Mouse (Mus musculus) cerebral cortex, adult 2 months (tissue): Measurements from ENCODE around the gene Bpifb2.

Experiments
- WGBS: fragments of 180-500 bp; shearing (Covaris S2); methylation state at CpG from one replicate; pipeline ENCODE4 v1.1.7; 2018; 5-methylcytosine and 5-hydroxymethylcytosine counted together

The Bpifb2 gene

DNA sequence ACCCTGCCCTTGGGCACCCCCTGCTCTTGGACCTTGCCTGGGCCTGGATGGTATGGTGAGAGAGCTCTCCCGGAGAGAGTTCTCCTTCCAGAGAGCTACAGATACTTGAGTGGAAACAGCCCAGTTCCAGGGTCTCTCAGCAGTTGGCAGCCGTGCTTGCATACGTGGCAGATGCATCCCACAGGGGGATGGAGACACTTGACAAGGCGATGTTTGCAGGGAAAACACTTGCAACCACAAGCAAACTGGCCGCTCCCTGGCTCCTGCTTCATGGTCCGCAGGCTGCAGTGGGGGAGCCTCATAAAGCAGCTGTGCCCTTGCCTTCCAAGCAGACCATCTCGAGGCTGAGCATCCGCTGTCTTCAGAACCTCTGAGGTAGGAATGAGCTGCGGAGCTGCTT is at the start of gene Bpifb2:
TSS of gene Bpifb2 (plus strand) at position 301 of the 400 bp plus-strand sequence.
- WGBS, result 86% methylated on average over 9 of the region's 9 CpGs

DNA sequence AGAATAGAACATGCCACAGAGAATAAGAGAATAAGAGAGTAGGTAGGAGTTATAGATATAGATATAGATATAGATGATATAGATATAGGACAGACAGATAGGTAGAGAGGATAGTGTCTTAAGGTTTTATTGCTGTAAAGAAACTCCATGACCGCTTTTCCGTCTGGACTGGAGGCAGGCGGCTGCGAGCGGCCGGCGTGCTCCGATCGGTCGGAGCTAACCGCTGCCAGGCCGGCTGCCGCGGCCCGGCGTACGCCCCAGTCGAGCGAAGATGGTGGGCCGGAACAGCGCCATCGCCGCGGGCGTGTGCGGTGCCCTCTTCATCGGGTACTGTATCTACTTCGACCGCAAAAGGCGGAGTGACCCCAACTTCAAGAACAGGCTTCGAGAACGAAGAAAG is 48.9 kb upstream of the Bpifb2 start:
- WGBS, result 73% methylated on average over 32 of the region's 32 CpGs

DNA sequence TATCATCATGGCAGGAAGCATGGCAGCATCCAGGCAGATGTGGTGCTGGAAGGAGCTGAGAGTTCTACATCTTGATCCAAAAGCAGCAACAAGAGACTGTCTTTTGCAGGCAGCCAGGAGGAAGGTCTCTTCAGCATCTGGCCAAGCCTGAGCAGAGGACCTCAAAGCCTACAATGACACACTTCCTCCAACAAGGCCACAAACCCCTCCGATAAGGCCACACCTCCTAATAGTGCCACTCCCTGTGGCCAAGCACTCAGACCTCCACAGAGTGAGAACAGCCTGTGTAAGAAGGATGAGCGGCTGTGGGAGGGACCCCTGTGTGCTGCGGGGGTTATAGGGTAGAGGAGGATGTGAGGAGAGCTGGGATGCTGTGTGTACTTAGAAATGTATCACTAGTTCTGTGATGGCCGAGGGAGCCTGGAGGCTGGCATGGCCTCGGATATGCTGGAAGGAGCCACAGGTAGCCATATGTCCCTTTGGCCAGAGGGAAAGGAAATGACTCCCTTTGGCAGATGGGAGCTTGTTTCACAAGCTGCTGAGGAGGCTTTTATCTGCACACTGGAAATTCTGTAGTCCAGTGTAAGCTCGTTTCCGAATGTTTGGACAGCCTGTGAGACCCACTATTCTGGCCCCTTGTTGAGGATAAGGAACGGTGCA is 47.5 kb upstream of the Bpifb2 start:
- 74% methylated on average over 8 of the region's 8 CpGs for WGBS

DNA sequence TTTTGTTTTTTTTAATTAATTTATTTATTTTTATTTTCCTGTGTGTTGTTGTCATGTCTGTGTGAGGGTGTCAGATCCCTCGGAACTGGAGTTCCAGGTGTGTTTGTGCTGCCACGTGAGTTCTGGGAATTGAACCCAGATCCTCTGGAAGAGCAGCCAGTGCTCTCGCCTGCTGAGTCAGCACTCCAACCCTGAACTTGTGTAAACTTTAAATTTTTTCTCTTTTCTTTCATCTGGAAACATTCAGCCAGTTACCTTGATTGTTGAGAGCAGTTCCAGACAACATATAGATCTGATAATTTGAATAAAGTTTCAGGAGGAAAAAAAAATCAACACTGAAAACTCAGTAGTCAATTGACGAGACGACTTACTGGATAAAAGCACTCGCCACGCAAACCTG is 46.1 kb upstream of the Bpifb2 start:
- 90% methylated on average over 7 of the region's 7 CpGs for WGBS

DNA sequence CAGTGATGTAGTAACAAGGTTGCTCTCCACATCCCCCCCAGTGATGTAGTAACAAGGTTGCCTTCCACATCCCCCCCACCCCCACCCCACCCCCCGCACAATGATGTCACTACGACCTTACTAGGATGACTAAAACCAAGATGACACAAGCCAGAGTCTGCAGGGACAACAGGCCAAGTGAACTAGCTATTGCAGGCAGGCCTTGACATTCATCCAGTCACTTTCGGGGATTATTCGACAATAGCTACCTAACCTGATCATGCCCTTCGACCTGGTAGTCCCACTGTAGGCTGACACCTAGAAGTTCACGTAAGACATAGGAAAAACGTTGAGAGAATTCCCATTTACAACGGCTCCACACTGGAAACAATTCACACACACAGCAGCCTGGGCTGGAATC is 41.6 kb upstream of the Bpifb2 start:
- 89% methylated on average over 8 of the region's 8 CpGs for WGBS

DNA sequence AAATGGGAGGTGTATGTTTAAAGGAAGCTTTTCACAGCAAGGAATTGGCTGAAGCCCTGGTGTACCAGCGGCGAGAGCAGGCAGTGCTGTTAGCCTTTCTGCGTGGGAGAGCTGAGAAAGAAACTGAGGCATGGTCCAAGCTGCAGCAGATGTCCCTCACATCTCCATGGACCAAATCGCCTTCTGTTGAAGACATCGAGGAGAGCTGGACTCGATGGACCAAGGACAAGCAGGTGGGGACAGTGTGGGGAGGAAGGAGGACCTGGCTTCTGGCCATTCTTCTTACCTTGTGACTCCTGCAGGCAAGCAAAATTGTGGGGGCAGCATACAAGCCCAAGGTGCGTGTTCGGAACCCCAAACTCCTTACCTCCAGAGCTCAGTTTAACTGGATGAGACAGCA is 32.0 kb upstream of the Bpifb2 start:
- WGBS, result 77% methylated on average over 8 of the region's 8 CpGs

DNA sequence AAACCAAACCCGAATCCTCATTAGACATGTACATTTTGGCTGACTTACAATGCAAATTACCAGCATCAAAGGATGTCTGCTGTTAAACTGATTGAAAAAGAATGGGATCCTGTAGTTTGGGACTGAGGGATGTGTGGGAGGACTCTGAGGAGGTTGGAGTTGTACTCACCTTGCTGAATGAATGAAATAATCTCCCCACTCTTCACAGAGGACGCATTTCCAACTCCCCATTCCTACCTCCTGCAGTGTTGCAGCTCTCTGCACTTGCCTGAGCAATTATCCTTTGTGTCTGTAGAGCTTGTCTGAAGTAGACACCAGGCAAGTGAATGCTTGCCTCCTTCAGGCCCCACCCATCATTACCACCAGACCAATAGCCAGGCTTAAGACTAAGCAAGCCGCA is 26.5 kb upstream of the Bpifb2 start:
- WGBS, result 71% methylated on average over 3 of the region's 3 CpGs

DNA sequence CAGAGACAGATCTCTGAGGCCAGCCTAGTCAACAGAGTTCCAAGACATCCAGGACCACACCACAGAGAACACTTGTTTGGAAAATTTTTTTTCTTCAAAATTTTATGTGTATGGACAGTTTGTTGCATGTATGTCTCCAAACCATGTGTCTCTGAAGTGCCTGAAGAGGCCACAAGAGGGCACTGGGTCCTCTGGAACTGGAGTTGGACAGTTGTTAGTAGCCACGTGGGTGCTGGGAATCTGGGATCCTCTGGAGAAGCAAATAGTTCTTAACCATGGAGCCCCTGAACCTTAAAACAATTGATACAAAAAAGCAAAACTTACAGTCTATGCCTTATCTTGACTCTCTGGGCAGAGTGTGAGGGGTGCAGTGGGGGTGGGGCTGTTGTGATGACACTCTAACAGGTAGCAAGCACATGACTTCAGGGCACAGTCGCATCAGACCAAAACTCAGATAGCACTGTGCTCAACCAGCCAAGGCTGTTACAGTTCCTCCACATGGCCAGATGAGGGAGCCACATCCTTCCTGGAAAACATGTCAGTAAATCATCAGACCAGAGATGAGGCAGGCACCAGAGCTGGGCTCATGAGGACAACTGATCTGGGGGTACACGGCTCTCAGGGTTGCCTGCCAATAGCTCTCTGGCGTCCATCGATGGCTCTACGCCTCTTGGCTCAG is 24.4 kb upstream of the Bpifb2 start:
- 73% methylated on average over 6 of the region's 6 CpGs for WGBS

DNA sequence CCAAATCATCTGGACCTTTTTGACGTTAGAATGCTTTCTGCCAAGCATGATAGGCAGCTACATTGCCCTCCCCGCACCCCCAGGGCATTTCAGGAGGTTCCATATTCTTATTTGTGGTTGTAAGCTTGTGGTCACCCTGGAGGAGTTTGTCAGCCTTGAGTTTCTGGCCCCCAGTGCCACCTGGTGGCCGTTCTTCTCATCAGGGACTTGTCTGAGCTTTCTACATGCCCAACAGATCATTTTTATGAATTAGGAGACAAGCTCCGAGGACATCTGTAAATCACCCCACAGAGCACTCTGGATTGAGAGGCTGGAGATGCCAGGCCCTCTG is 23.9 kb upstream of the Bpifb2 start:
- WGBS, result 52% methylated on average over 4 of the region's 4 CpGs

DNA sequence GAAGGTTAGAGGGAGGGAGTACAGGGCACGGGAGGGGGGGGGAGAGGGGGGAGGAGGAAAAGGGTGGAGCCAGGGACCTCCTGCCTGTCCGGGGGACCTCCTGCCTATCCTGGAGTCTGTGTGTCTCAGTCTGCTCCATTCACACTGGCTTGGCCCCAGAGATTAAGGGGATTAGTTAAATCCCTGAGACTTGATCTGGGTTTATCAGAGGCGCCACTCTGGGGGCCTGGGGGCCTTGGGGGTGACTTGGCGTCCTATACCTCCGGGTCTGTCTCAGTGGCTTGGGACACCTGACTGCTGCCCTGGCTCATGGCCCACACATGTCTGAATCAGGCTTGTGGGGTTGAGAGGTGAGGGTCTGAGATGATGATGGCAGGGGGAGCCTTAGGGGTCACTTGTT is 21.3 kb upstream of the Bpifb2 start:
- WGBS, result 28% methylated on average over 5 of the region's 5 CpGs

DNA sequence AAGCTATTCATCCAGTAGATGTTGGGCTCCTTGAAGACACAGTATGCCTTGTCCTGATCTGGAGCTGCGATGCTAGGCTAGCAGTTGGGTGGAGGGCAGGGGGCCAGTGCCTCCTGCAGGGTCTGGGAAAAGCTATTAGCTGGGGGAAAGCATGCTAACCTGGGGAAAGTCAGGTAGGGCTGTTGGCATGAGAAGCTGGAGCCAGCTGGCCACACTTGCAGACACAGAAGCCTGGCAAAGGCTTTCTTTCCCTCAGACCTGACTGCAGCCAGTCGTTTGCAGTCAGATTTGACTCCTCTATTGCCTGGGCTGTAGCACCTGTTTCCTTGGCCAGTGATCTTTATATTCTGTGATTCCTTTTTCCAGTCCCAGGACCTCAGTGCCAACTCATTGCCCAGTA is 15.3 kb upstream of the Bpifb2 start:
- 73% methylated on average over 2 of the region's 2 CpGs for WGBS

DNA sequence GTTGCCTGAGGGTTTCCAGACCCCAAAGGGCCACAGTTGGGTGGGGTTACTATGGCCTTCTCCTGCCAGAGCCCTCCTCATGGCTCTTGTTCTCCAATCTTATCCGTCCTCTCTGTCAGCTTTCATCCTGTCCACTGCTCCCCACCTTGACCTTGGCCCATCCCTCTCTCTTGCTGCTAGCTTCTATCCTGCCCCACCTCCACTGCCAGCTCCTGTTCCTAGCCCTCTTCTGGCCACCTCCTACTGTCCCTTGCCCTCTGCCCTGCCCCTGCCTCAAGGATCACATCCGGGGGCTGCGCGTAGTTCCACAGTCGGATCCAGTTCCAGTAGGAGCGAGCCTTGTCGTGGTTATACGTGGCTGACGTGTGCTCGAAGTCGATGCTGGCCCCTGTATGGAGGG is 14.5 kb upstream of the Bpifb2 start:
- 96% methylated on average over 11 of the region's 11 CpGs for WGBS

DNA sequence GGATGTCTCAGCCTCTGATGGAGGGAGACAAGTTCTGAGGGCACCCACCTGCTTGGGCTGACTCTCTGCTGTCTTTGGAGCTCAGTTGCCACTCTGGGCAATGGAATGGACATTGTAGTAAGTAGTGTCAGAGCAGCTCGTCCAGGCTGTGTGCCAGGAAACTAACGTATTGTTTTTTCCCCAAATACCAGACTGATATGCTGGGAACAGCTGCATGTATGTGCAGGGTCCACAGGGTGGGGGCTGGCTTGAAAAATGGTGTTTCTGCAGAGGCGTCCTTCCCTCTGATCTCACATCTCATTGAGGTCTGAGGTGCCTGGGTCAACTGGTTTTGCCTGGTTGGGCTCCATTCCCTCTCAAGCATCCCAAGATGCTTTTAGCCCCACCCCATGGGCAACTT is 14.1 kb upstream of the Bpifb2 start:
- 67% methylated on average over 3 of the region's 3 CpGs for WGBS

DNA sequence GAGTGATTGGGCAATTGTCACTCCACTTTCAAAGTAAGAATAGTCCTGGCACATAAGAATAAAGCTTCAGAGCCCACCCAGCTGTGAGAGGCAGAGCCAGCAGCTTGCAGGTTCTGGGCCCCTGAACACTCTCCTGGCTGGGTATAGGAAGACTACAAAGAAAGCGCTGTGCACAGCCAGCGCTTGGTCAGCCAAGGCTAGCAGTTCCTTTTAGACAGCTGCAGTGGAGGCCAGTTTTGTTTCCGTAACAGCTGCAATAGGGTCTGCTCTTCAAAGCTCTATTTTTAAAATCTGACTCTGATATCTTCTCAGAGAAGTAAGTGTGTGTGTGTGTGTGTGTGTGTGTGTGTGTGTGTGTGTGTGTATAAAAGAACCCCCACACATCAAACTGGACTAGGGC is 12.9 kb upstream of the Bpifb2 start:
- 87% methylated on average over 3 of the region's 3 CpGs for WGBS

DNA sequence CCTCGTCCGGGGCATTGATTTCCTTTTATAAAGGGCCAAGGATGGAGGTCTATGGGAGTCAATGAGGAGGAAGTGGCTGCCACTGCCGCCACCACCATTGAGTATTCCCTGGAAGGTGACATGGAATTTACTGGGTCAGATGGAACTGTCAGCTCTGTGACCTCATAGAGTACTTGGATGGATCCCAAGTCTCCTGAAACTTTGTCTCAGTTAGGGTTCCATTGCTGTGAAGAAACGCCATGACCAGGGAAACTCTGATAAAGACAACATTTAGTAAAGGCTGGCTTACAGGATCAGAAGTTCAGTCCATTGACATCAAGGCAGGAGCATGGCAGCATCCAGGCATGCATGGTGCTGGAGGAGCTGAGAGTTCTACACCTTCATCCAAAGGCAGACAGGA is 3.9 kb upstream of the Bpifb2 start, which contains the start of gene Sun5:
TSS of gene Sun5 (minus strand) at position 101 of the 400 bp plus-strand sequence.
- WGBS, result 88% methylated on average over 4 of the region's 4 CpGs

DNA sequence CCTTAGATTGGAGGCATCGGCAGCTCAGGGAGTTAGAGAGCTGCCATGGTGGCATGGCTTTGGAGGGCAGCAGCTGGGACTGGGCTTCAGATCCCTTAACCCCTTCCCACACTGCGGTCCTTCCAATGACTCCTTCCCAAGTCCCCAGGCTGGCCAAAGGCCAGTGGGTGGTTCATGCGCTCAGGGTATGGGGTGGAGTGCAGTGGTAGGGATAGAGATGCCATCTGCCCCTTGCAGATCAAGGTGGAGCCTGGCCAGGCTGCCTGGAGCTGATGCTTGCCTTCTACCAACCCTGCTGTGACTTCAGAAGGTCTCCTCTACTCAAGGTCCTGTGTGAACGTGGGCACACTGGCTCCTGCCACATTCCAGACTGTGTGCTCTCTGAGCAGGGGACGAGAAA is 24.3 kb downstream of the Bpifb2 start:
- WGBS, result 86% methylated on average over 5 of the region's 5 CpGs

DNA sequence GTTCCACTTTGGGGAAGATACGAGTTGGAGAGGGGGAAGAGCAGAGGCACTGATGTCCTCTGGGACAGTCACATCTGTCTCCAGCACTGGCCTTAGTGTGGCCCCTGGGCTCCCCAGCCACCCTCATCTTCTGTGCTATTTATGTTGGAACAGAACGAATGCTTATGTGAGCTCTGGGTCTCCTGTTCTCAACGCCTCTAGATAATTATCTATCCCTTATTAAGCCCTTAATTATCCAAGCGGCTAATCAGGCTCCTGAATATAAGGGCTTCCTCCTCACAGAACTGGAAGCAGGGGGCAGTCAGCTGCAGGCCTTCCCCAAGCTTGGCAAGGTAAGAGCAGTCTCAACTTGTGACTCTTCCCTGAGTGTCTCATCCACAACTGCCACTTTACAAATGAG is 25.2 kb downstream of the Bpifb2 start, which contains the start of gene Bpifb6:
TSS of gene Bpifb6 (plus strand) at position 301 of the 400 bp plus-strand sequence.
- whole genome bisulfite sequencing, result 76% methylated on average over 4 of the region's 4 CpGs

DNA sequence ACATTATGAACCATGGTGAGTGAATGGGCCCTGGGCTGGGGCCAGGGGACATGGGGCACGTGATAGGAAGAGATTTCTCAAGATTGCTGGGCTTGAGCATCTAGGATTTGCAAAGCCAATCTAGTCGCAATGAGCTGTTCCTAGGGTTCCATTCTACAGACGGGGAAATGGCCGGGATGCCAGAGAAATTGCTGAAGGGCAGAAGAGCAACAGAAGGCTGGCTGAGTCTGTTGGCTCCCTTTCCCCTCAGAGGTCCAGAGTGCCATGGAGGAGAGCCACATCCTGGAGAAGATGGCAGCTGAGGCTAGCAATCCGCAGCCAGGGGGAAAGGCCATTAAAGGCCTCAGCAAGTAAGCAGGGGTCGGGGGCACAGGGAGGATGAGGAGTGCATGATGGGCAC is 27.9 kb downstream of the Bpifb2 start:
- 83% methylated on average over 6 of the region's 6 CpGs for WGBS

DNA sequence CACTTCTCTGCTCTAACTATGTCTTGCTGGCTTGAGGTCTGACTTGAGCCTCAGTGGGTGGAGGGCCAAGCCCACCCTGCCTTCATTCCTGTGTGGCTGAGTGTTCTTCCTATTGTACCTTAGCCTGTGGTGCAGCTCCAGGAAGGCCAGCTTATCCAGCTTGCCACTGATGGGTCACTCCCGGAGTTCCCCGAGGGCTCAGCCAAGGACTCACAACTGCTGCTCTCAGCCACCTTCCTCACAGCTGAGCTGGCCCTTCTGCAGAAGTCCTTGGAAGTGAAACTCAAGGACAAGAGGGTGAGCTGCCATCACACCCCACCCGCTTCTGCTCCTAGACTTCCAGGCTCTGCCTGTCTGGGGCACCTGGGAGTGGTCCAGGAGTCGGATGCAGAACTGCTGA is 31.8 kb downstream of the Bpifb2 start:
- WGBS, result 91% methylated on average over 4 of the region's 4 CpGs

DNA sequence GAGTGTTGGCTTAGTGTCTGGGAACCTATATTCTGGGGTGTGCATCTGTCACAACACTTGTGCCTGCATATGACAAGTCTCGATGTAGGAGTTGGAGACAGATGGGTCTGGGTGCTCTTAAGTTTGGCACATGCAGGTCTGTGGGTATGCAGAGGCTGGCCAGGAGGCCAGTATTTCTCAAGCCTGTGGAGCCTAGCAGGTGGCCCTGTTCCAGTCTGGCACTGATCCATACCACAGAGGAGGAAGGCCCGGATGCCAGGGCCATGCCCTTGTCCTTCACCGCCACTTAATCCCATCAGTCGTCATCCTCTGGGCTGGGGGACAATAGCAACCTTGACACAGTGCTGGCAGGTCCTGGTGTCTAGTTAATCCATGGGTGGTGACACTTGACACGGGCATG is 39.3 kb downstream of the Bpifb2 start:
- 38% methylated on average over 5 of the region's 5 CpGs for WGBS

DNA sequence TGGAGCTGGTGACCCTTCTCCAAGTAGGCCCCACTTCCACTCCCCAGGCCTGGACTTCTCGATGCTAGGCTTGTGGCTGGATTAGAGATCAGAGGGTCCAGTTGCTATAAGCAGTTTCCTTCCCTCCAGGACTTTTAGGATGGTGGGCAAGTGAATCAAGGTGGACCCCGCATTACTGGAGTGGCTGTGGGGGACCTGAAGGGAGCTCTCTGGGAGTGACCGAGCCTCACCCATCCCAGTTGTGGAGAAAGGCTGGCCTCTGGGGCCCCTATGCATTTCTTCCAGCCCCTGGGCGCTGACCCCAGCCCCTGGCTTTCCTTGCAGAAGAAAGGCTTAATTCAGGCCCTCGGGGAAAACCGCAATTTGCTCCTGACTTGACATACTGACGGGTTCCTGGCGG is 43.1 kb downstream of the Bpifb2 start, which contains the start of gene Bpifb3:
TSS of gene Bpifb3 (plus strand) at position 301 of the 400 bp plus-strand sequence.
- 82% methylated on average over 8 of the region's 8 CpGs for WGBS

DNA sequence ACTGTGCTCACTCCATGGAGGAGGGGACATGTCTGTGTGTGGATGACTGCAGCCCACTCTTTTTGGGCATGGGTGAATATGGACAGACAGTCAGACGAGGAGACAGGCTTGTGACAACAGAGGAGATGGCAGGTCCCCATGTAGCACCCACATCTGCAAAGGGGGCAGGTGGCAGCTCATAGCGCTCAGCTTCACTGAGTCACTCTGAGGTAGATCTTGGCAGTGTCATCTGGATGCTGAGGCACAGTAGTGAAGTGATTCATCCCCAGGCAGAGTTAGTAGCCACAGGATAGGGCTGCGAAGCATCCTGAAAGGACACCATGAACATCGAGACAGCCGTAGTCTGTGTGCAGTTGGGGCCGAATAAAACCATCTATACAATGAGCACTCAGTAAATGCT is 46.4 kb downstream of the Bpifb2 start:
- WGBS, result 55% methylated on average over 6 of the region's 6 CpGs

DNA sequence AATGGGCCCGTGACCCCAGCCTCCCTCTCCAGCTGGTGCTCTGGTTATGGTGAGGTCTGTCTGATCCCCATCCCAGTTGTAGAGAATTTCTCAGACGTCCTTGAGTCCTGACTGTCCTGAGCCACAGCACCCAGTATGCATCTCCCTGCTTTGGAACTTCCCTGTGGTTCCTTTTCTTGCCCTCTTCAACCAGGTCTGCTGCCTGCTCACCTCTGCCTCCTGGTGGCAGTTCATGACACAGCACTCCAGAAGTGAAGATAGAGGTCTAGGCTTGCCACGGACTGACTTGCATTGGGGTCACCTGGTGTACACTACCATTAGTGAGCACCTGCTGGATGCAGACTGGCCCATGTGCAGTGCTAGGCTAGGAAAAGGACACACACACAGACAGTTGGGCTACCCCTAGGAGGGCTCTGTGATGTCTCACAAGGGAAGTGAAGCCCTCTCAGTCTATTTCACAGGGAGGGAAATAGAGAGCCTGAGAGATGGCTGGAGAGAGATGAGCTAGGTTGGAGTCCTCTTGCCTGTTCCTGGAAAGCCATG is 55.1 kb downstream of the Bpifb2 start:
- WGBS, result 60% methylated on average over 3 of the region's 3 CpGs
